ENCODE assay signal across 9 mouse cellular contexts in genomic region chr7:99510087-99510501, GRCm38 (mm10). TPM values are rescaled to one million over a fixed set of nuclear protein-coding genes. Genes with fewer than 3 reads are reported as not detected.
DNase-seq lines count a peak whose midpoint lies in the region; ATAC-seq lines count a peak whose summit lies in the region.
"Had no signal": no experiment of that assay in that cellular context is flagged by ENCODE, and none has a peak within 500 bp of the region (broad histone marks: within the 10 kb centered on the region; RNA-seq: fewer than 3 reads in every experiment).

No protein-coding gene starts in this region.

- no peaks in the 10 kb centered on the region for H3K27me3 ChIP-seq in kidney, embryonic 16.5 days (ENCODE audit: insufficient read depth, low read length)
- no peaks in the 10 kb centered on the region for H3K27me3 ChIP-seq in forebrain, embryonic 16.5 days (replicated peaks; ENCODE audit: control insufficient read depth, insufficient read depth, low read length)
- no peaks in the 10 kb centered on the region for H3K27me3 ChIP-seq in midbrain, embryonic 12.5 days
- H3K27me3 ChIP-seq: CH12.LX had no signal

- no peaks in the 10 kb centered on the region for H3K4me1 ChIP-seq in kidney, embryonic 16.5 days (ENCODE audit: insufficient read depth, low read length)
- peaks cover 4% of the 10 kb centered on the region for H3K4me1 ChIP-seq in forebrain, embryonic 16.5 days (replicated peaks; ENCODE audit: control insufficient read depth, insufficient read depth, low read length)
- H3K4me1 ChIP-seq in midbrain, embryonic 12.5 days: peaks cover 7% of the 10 kb centered on the region; the same call in 1 of the 2 replicates

- peak; percentile 62 for DNase-seq in kidney, adult 11 months
- peak; percentile 57 to 60 for DNase-seq in heart, postnatal 36 days
- DNase-seq in left cerebral cortex, adult 11 months (ENCODE audit: low spot score): peak; percentile 55
- DNase-seq in right cerebral cortex, postnatal 4 days: peak; percentile 57
- no peak for DNase-seq in urinary bladder, postnatal 10 days (ENCODE audit: low spot score)

- H3K4me2 ChIP-seq in kidney, embryonic 16.5 days (replicated peaks; ENCODE audit: low read depth, low read length): no peak overlapping the region
- no peak overlapping the region for H3K4me2 ChIP-seq in forebrain, embryonic 16.5 days (ENCODE audit: low read length)
- H3K4me2 ChIP-seq in midbrain, embryonic 12.5 days (replicated peaks): peak overlapping the region; percentile 36

- H3K27ac ChIP-seq in kidney, embryonic 16.5 days (ENCODE audit: low read length): no peak overlapping the region
- H3K27ac ChIP-seq in forebrain, embryonic 16.5 days (ENCODE audit: low read length): no peak overlapping the region; the same call in 1 of the 2 replicates
- H3K27ac ChIP-seq in midbrain, embryonic 12.5 days (replicated peaks): no peak overlapping the region

- ATAC-seq in kidney, embryonic 16.5 days (ENCODE audit: low FRiP score, low TSS enrichment): no peak
- peak; percentile 81 for ATAC-seq in forebrain, embryonic 16.5 days
- no peak for ATAC-seq in midbrain, embryonic 12.5 days (ENCODE audit: low FRiP score, low read depth)

- no peaks in the 10 kb centered on the region for H3K36me3 ChIP-seq in kidney, embryonic 16.5 days (ENCODE audit: insufficient read depth, low read length)
- no peaks in the 10 kb centered on the region for H3K36me3 ChIP-seq in forebrain, embryonic 16.5 days (ENCODE audit: control insufficient read depth, insufficient read depth)
- no peaks in the 10 kb centered on the region for H3K36me3 ChIP-seq in midbrain, embryonic 12.5 days

- WGBS in kidney, embryonic 16.5 days: 20% methylated on average over 8 of the region's 8 CpGs
- 4% methylated on average over 8 of the region's 8 CpGs for WGBS in forebrain, embryonic 16.5 days
- WGBS in midbrain, embryonic 12.5 days: 7% methylated on average over 8 of the region's 8 CpGs

- H3K9me3 ChIP-seq in kidney, embryonic 16.5 days (ENCODE audit: low read length): peaks cover 5% of the 10 kb centered on the region; the same call in 1 of the 2 replicates
- H3K9me3 ChIP-seq in forebrain, embryonic 16.5 days (ENCODE audit: control insufficient read depth, low read length): 0 out of 2 replicates have a peak, but pooled peaks cover 2% of the 10 kb centered on the region
- 0 out of 2 replicates have a peak, but pooled peaks cover 2% of the 10 kb centered on the region for H3K9me3 ChIP-seq in midbrain, embryonic 12.5 days

- intact Hi-C loops in heart, postnatal 36 days (cut with DNase I): no loop called here

- H3K9ac ChIP-seq in kidney, embryonic 16.5 days (replicated peaks; ENCODE audit: low read length): no peak overlapping the region
- H3K9ac ChIP-seq in forebrain, embryonic 16.5 days (replicated peaks; ENCODE audit: low read depth, low read length): no peak overlapping the region
- H3K9ac ChIP-seq in midbrain, embryonic 12.5 days (replicated peaks): 0 out of 2 replicates have a peak overlapping the region, but pooled peaks have one; percentile 28

- no peak overlapping the region for H3K4me3 ChIP-seq in kidney, embryonic 16.5 days (ENCODE audit: low read length)
- no peak overlapping the region for H3K4me3 ChIP-seq in forebrain, embryonic 16.5 days (replicated peaks; ENCODE audit: low read length)
- H3K4me3 ChIP-seq in midbrain, embryonic 12.5 days: no peak overlapping the region

RNA-seq across cellular contexts. Expression of gene Arrb1, which starts 25.2 kb away (rescaled TPM):
- polyA plus RNA-seq in kidney, embryonic 16.5 days (2015; fragmentation: Nextera tagmentation; extraction: Ambion mirVana): 11.2 and 11.4 TPM in 2 replicates
- polyA plus RNA-seq in forebrain, embryonic 16.5 days (2015; fragmentation: Nextera tagmentation; extraction: Ambion mirVana): 16.3 and 18.1 TPM in 2 replicates
- total RNA-seq in heart, postnatal 36 days (2021): 10 to 100 TPM; 22.3 to 25.3 TPM
- 13.4 and 14.1 TPM in 2 replicates for polyA plus RNA-seq in midbrain, embryonic 12.5 days (2016; fragmentation: Nextera tagmentation; extraction: Ambion mirVana)

RNA-seq across cellular contexts. Expression of gene Rps3, which starts 26.6 kb away (rescaled TPM):
- 746 and 752 TPM in 2 replicates for polyA plus RNA-seq in kidney, embryonic 16.5 days (2015; fragmentation: Nextera tagmentation; extraction: Ambion mirVana)
- polyA plus RNA-seq in forebrain, embryonic 16.5 days (2015; fragmentation: Nextera tagmentation; extraction: Ambion mirVana): 503 and 525 TPM in 2 replicates
- total RNA-seq in heart, postnatal 36 days (2021): 100 to 1,000 TPM; 324 to 333 TPM
- polyA plus RNA-seq in midbrain, embryonic 12.5 days (2016; fragmentation: Nextera tagmentation; extraction: Ambion mirVana): 555 and 561 TPM in 2 replicates

RNA-seq across cellular contexts. Expression of gene Klhl35, which starts 44.3 kb away (rescaled TPM):
- polyA plus RNA-seq in kidney, embryonic 16.5 days (2015; fragmentation: Nextera tagmentation; extraction: Ambion mirVana): 0.66 and 0.75 TPM in 2 replicates
- polyA plus RNA-seq in forebrain, embryonic 16.5 days (2015; fragmentation: Nextera tagmentation; extraction: Ambion mirVana): 3.8 and 4.0 TPM in 2 replicates
- not detected for total RNA-seq in heart, postnatal 36 days (2021)
- 37.4 and 38.1 TPM in 2 replicates for polyA plus RNA-seq in midbrain, embryonic 12.5 days (2016; fragmentation: Nextera tagmentation; extraction: Ambion mirVana)
- total RNA-seq: CH12.LX had no signal
